Mouse (Mus musculus): ENCODE data around the gene Ppp1r26.

The Ppp1r26 gene

GRCm38 (mm10) chr2:28446515-28447314 is at the start of gene Ppp1r26:
TSS of gene Ppp1r26 (plus strand) at chr2:28446800.
- DNase-seq (ENCODE audit: low read depth), result no peak

GRCm38 (mm10) chr2:28396928-28397327 is 49.7 kb upstream of the Ppp1r26 start:
- DNase-seq (ENCODE audit: low read depth), result no peak

- no peak for DNase-seq (ENCODE audit: low read depth)
Measured at GRCm38 (mm10) chr2:28397417-28398119, 49.0 kb upstream of the Ppp1r26 start.

- no peak for DNase-seq (ENCODE audit: low read depth)
Measured at GRCm38 (mm10) chr2:28401647-28402046, 45.0 kb upstream of the Ppp1r26 start.

- no peak for DNase-seq (ENCODE audit: low read depth)
Measured at GRCm38 (mm10) chr2:28402128-28402527, 44.5 kb upstream of the Ppp1r26 start.

GRCm38 (mm10) chr2:28407796-28408195 is 38.8 kb upstream of the Ppp1r26 start:
- DNase-seq (ENCODE audit: low read depth), result no peak

- no peak for DNase-seq (ENCODE audit: low read depth)
Measured at GRCm38 (mm10) chr2:28409144-28409543, 37.5 kb upstream of the Ppp1r26 start.

- DNase-seq (ENCODE audit: low read depth), result no peak
Measured at GRCm38 (mm10) chr2:28409566-28409965, 37.0 kb upstream of the Ppp1r26 start.

GRCm38 (mm10) chr2:28412936-28413335 is 33.7 kb upstream of the Ppp1r26 start:
- no peak for DNase-seq (ENCODE audit: low read depth)

- no peak for DNase-seq (ENCODE audit: low read depth)
Measured at GRCm38 (mm10) chr2:28414116-28414756, 32.4 kb upstream of the Ppp1r26 start.

GRCm38 (mm10) chr2:28414757-28415137 is 31.9 kb upstream of the Ppp1r26 start:
- no peak for DNase-seq (ENCODE audit: low read depth)

GRCm38 (mm10) chr2:28415387-28416024 is 31.1 kb upstream of the Ppp1r26 start:
- DNase-seq (ENCODE audit: low read depth), result no peak

GRCm38 (mm10) chr2:28416511-28416910 is 30.1 kb upstream of the Ppp1r26 start:
- DNase-seq (ENCODE audit: low read depth), result no peak

- peak; percentile 71 for DNase-seq (ENCODE audit: low read depth)
Measured at GRCm38 (mm10) chr2:28418034-28418433, 28.6 kb upstream of the Ppp1r26 start.

GRCm38 (mm10) chr2:28419898-28420297 is 26.7 kb upstream of the Ppp1r26 start:
- no peak for DNase-seq (ENCODE audit: low read depth)

GRCm38 (mm10) chr2:28423167-28423566 is 23.4 kb upstream of the Ppp1r26 start:
- DNase-seq (ENCODE audit: low read depth), result peak; percentile 65

GRCm38 (mm10) chr2:28427226-28427625 is 19.4 kb upstream of the Ppp1r26 start:
- no peak for DNase-seq (ENCODE audit: low read depth)

- DNase-seq (ENCODE audit: low read depth), result no peak
Measured at GRCm38 (mm10) chr2:28430846-28431245, 15.8 kb upstream of the Ppp1r26 start.

- DNase-seq (ENCODE audit: low read depth), result no peak
Measured at GRCm38 (mm10) chr2:28432811-28433210, 13.8 kb upstream of the Ppp1r26 start.

- DNase-seq (ENCODE audit: low read depth), result no peak
Measured at GRCm38 (mm10) chr2:28433512-28433911, 13.1 kb upstream of the Ppp1r26 start.

GRCm38 (mm10) chr2:28435401-28435800 is 11.2 kb upstream of the Ppp1r26 start:
- no peak for DNase-seq (ENCODE audit: low read depth)

- no peak for DNase-seq (ENCODE audit: low read depth)
Measured at GRCm38 (mm10) chr2:28440842-28441241, 5.8 kb upstream of the Ppp1r26 start.

All from c-Kit-positive CD71-negative TER-119-negative erythroid progenitor cells, embryonic 14.5 days (primary cell).